Mouse (Mus musculus): ENCODE results near the gene Npr1.

The Npr1 gene

DNA sequence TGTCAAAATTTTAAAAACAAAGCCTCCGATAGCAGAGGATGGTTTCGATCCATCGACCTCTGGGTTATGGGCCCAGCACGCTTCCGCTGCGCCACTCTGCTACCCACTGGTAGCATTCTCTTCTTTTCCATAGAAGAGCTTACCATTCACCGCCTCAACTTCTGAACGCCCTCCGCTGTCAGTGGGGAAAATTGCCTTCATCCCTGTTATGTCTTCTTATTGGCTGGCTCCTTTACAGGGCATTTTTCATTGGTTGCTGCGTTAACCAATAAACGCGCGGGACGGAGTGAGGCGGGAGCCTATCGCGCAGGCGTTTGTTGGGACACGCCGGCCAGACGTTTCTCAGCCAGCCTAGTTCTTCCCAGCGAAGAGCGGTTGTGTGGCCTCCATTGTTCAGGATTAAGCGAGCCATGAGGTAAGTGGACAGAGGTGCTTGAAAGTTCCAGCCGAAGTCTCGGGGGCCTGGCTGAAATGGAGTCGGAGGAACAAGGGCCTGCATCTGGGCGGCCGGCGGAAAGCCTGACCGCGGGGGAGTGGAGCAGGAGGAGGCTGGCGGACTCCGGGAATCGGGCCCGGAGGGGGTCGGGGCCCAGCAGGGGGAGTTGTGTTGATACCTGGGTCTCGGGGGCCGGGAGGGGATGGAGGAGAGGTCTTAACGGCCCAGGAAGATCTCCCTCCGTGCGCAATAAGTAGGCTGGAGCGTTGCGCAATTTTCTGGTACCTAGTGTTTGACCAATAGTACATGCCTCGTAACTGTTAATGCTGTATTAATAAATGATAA, 10.4 kb upstream of the Npr1 start, which contains the start of gene Ilf2:
Ilf2 (plus strand) TSS at position 296 of the 781 bp plus-strand sequence.
- peak; percentile 97 for DNase-seq (ENCODE audit: extremely low spot score, low spot score)

DNA sequence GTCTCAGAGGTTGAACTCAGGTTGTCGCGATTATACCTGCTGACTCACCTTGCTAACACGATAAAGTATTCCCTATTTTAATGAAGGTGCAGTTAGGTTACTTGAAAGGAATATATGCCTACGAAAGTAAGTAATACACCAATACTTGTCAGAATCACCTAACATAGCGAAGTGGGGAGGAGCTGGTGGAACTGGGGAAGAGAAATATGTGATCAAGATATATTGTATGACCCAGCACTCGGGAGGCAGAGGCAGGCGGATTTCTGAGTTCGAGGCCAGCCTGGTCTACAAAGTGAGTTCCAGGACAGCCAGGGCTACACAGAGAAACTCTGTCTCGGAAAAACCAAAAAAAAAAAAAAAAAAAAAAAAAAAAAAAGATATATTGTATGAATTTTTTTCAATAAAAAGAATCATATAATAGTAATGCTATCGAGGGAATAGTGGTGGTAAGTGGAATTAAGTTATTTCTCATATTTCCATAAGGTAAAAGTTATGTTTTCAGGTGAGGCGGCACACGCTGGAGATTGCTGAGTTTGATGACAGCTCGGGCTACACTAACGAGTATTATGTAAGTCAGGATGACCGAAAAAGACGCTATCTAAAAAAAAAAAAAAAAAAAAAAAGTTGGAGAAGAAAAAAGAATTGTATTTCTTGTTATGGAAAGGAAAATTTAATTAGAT, 9.6 kb upstream of the Npr1 start:
- no peak for DNase-seq (ENCODE audit: extremely low spot score, low spot score)

DNA sequence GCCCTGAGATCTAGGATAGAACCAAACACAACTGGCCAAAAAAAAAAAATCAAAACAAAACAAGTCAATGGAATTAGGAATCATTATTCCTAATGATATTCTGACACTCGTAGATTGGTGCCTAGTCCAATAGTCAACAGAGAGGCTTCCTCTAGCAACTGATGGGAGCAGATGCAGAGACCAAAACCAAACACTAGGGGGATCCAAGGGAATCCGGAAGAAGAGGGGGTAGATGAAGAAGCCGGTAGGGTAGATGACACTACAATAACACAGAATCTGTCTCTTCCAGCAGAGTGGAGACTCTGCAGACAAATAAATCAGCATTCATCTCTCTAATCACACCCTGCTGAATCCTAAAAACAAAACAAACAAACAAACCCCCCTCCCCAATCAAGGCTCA, 6.5 kb upstream of the Npr1 start:
- DNase-seq (ENCODE audit: extremely low spot score, low spot score) = no peak

DNA sequence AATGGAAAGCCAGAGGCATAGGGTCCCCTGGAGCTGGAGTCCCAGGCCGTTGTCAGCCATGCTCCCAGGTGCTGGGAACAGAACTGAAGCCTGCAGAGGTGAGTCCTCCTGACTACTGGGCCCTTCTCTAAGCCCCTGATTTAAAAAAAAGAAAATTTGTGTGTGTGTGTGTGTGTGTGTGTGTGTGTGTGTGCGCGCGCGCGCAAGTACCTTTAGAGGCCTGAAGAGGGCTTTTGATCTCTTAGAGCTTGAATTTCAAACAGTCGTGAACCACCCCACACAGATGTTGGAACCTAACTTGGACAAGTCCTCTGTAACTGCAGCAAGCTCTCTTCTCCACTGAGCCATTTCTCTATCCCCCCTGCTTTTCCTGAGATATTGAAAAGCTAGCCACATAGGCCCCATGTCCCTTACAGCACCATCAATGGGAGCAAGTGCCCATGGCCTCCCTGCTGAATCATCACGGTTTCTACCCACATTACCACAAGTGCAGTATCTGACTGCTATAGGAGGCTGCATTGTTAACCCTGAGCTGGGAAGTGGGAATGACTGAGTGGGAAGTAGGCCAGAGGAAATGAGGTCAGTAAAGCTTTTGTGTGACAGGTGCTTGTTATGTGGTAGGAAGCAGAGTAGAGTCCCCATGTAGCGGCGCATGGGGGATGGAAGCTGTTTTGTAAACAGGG, 2.1 kb upstream of the Npr1 start:
- DNase-seq (ENCODE audit: extremely low spot score, low spot score) = no peak

DNA sequence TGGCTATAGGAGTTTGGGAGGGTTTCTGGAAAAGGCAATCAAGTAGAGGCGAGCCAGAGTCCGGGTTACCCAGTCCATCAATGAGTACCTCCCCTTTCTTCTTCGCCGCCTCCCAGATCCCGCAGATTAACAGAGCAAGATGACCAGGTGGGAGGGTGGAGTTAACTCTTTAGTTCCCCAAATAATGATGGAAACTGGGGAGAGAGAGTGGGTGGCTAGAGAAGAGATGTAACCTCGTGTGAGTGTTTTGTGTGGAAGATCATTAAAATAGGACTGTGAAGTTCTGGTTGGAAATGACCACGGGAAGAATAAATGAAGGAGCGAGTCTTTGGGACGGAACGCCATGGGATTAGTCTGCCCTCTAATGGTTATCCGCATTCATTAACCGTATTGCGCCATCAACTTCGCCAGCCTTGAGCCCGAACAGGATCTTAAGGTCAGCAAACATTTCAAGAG, 673 bp upstream of the Npr1 start:
- no peak for DNase-seq (ENCODE audit: extremely low spot score, low spot score)

DNA sequence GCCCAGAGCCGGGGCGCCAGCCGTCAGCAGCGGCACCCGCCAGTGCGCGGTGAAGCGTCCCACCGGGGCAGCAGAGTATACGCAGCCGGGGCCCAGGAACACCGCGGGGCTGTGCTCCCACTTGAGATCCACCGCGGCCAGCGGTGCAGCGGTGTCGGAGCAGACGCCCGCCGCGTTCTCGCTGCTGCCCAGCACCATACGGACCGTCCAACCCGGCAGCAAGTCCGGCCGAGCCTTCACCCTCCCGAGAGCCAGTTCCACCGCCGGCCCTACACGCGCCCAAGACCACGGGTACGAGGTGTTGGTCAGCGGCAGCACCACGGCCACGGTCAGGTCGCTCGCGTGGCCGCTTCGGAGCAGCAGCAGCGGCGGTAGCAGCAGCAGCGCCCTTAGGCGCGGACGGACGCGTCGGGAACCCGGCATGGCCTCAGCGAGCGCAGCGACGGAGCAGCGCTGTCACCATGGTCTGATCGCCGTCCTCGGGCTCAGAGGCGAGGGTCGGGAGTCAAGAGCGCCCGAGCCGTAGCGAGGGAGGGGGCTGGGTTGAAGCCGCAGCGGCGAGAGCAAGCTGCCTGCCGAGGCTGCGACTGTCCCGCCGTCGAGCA, 483 bp downstream of the Npr1 start:
- peak; percentile 67 for DNase-seq (ENCODE audit: extremely low spot score, low spot score)

DNA sequence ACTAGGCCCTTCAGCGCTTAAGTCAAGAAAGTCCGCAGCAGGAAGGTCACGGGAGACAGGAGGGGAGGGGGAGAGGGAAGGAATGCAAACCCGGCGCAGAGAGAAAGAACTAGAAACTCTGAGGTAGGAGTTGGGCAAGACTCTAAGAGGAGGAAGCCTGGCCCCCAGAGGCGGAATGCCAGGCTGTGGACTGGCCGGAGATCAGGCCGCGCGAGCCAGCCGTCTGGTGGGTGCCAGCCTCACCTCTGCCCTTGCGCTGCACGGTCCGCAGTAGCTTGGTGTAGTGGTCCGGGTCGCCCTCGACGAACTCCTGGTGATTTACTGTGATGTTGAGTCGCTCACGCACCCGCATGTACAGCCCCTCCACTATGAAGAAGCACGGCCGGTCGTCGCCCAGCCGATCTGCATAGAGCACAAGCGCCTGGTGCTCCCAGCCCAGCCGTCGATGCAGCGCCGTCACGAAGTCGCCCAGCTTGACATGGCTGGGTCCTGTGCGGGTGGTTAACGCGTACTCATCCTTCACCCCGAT, 1.1 kb downstream of the Npr1 start:
- DNase-seq (ENCODE audit: extremely low spot score, low spot score) = peak; percentile 30

DNA sequence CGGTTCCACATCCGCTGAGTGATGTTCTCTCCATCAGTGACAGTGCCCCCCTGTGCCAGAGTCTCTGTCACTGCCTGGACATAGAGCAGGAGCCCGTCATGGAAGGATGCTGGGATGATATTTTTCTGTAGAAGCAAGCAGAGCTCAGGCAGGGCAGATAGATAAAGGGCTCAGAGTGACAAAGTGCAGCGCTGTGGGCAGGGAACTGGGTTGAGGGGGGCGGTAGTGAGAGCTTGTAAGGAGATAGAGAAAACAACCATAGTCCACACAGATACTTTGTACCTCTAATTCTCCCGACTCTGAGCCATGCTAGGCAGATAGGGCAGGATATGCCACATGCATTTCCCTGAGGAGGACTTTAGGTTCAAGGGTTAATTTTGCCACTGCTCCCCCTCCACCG, 3.1 kb downstream of the Npr1 start:
- DNase-seq (ENCODE audit: extremely low spot score, low spot score) = no peak

DNA sequence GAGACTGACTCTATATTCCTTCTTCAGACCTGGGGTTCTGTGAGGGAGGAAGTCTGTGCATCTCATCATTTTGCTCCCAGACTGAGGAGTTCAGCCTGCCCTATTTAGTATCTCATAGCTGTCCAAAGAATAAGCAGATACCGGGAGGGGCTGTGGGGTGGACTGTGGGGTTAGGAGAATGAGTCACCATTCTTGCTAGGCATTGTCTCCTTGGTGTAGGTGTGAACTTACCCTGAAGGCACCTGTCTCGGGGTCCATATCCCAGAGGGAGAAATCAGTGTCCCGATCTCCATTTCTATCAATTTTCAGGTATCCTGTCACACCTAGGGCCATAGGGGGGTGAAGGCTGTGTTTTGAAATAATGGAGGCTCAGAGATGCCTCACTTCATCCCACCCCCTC, 3.7 kb downstream of the Npr1 start:
- DNase-seq (ENCODE audit: extremely low spot score, low spot score) = no peak

DNA sequence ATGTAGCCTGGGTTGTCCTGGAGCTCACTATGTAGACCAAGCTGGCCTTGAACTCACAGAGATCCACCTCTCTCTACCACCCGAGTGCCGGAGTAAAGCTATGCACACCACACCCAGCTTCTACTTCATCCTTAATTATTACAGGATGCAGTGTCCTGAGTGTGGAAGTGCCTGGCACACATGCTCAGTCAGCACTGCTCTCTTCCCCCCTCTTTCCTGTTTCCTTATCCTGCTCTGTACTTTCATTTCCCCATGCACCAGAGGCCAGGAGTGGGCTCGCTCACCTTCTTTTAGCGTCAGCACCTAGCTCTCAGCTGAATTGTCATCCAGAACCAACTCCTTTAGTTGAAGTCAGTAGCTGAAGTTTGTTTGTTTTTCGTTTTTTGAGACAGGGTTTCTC, 5.4 kb downstream of the Npr1 start:
- DNase-seq (ENCODE audit: extremely low spot score, low spot score) = no peak

DNA sequence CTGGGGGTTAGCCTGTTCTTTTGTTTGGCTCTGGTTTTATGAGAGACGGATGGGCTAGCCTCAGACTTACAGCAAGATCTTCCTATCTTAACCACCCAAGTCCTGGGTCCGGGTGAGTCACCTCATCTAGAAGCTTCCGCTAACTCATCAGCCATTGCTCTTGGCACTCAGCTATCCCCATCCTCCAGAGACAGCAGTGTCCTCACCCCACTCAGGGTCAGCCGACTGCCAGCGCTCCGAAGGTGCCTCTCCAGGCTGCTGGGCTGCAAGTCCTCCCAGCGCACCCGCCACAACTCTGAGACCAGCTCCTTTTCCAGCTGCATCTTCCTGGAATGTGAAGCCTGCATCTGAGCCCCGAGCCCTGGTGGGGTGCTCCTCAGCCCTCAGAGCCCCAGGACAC, 5.9 kb downstream of the Npr1 start:
- no peak for DNase-seq (ENCODE audit: extremely low spot score, low spot score)

DNA sequence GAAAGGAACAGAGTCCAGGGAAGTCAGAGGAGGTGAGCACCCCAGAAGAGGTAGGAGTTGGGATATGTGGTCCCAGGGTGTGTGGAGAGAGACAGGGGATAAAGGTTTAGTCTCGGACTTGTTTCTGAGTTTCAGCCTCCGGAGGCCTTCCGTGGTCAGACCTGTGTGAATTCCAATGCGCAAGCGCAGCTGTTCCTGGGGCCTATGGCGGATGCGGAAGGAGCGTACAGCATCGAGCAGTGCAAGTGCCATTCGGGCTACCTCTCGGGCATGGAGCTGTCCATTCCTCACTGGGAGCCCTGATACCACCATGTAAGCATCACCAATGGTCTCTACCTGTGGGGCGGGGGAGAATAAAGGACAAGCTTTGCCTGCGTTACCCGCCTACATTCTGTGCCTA, 10.7 kb downstream of the Npr1 start:
- no peak for DNase-seq (ENCODE audit: extremely low spot score, low spot score)

DNA sequence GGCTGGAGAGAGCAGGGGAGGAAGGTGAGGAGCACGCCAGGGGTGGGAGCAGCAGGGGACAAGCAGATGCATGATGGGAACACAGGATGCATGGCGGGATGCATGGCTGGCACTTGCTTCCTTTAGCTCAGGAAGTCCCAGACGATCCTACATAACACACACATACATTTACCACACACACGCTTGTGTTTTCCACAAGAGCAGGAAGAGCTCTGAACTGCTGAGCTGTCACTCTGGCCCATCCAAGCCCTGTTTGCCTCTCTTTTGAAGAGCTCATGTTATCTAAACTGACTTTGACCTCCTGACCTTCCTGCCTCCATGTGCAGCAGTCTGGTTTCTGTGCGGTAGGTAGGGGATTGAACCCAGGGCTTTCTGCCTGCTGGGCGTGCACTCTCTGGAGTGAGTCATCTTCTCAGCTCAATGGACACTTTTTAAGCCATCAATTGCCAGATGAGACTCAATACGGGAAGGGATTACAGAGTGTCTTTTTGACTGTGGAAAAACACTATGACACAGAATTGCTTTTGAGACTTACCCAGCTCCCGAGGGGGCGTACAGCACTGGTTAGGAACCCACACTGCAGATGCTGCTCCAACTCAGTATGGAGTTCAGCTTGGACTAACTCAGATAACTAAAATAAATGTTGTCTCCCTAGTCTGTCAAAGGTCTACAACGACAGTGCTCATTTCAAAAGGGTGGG, 14.1 kb downstream of the Npr1 start:
- no peak for DNase-seq (ENCODE audit: extremely low spot score, low spot score)

DNA sequence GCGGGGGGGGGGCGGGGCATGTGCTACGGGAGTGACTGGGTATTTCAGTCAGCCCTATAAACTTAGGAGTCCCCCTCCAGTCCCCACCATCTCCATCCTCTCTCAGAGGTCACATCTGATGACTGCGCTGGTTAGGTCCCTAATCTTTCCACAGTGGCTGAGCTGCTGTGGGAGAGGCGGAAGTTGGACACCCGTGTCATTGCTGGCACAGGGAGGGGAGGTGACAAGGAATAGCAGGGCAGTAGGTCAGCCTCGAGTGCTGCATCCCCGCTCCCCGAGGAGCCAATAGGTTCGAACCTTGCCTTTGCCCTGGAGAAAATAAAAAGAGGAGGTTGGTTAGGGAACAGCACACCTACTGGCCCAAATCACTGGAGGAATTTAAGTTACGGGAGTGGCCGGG, 14.8 kb downstream of the Npr1 start:
- no peak for DNase-seq (ENCODE audit: extremely low spot score, low spot score)

DNA sequence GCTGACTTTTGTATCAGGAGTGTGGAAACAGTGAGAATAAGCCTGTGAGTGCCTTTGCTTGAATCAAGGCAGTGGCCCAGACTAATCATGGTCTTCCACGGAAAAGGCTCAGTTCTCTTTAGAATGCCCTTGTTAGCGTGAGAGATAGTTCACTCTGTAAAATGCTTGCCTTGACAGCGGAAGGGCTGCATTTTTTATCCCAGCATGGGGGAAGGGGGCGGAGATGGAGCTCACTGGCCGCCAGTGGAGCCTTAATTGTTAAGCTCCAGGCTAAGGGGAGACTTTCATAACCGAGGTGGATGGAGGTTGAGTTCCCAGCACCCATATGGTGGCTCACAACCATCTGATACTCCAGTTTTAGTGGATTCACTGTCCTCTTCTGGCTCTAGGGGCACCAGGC, 17.0 kb downstream of the Npr1 start:
- no peak for DNase-seq (ENCODE audit: extremely low spot score, low spot score)

DNA sequence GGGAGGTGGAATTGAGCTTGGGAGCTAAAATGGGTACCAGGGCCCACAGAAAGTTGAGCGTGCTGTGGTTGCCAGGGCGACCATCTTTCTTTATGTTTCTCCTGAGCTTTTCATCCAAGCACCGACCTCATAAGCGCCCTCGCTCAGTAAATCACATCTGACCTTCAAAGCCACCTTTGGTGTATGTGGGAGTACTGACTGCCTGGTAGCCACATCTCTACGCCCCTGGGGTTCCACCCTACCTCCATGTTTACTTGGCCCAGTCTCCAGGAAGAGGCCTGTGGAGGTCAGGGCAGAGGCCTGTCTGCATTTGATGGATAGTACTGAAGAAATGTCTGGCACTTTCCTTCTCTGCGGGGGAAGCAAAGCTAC, 18.6 kb downstream of the Npr1 start:
- DNase-seq (ENCODE audit: extremely low spot score, low spot score) = no peak

DNA sequence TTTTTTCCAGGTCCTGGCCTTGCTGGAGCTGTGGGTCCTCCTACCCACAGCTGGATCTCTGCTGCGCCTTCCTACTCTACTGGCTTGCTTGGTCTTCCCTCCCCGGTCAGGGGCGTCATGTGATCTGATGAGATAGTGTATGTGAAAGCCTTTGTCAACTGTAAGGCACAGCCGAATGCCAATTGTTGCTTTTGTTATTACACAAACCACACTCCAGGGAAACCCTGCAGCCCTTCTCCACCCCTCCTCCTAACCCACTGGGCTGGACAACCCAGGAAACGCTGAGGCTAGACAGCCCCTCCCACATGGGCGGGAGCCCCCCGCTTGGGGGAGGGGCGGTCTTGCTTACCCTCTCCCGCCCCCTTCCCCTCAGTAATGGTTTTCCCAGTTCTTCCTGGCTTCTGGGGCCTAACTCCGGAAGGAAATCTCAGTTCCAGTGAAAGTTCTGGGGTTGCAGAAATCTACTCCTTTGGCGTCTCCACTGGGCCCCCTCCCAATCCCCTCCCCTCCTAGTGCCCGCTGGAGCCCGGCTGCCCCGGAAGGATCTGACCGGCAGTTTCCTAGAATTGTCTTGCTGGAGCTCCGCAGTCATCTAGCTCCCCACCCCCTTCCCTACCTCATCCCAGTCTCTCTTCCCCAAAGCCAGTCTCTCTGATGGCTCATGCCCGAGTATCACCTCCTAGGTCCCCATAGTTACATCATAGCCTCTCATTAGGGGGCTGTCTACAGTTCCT, 19.1 kb downstream of the Npr1 start:
- peak; percentile 89 for DNase-seq (ENCODE audit: extremely low spot score, low spot score)

DNA sequence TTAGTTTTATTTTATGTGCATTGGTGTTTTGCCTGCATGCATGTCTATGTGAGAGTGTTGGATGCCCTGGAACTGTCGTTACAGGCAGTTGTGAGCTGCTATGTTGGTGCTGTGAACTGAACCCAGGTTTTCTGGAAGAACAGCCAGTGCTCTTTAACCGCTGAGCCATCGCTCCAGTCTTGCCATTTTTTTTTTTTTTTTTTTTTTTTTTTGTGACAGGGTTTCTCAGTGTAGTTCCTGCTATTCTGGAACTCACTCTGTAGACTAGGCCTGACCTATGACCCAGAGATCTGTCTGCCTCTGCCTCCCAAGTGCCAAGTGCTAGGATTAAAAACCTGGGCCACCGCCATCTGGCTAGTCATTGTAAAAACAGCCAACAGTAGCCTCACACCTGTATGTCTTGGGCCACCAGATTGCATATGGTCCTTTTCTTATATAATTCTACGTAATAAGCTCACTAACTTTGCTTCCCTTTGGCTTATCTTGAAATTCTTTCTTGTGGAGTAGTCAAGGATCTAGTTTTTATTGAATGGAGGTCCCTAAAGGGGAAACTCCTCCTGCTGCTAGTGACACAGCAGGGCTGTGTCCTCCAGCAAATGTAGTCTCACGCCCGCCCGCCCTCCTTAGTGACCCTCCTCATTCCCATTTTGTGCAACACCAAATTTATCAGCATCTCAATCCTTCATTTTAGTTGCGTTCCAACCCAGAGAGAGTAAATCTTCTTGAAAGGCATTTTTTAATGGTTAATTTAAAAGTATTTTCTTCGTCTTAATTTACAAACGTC, 20.1 kb downstream of the Npr1 start:
- no peak for DNase-seq (ENCODE audit: extremely low spot score, low spot score)

DNA sequence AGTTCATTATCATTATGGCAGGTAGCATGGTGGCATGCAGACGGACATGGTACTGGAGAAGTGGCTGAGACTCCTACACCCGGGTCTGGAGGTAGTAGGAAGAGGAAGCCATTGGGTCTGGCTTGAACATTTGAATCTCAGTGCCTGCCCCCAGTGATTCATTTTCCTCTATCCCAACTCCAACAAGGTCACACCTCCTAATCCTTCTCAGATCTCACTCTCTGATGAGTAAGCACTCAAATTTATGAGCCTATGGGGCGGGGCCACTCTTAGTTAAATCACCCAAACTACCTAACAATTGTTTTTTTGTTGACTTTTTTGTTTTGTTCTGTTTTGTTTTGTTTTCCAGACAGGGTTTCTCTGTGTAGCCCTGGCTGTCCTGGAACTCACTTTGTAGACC, 21.7 kb downstream of the Npr1 start:
- DNase-seq (ENCODE audit: extremely low spot score, low spot score) = no peak

DNA sequence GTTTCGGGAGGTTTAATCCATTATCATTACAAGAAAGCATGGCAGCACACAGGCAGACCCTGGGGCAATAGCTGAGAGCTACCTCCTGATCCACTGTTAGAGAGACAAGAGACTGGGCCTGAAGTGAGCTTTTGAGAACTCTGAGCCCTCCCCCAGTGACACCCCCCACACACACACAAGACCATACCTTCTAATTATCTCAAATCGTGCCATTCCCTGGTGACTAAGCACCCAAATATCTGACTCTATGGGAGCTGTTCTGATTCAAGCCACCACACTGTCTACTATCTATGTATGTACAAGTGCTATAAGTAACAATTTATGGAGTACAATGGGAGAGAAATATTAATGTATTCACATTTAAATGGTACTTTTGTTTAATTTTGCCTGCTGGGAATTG, 24.9 kb downstream of the Npr1 start:
- no peak for DNase-seq (ENCODE audit: extremely low spot score, low spot score)
